Mouse (Mus musculus) stomach, postnatal 0 days (tissue): ENCODE results near the gene Prpsap1.

Experiments
- CTCF ChIP-seq: IDR thresholded peaks from 2 replicates; pipeline ENCODE4 v1.5.1; 2016; ENCODE audit warnings: antibody characterized with exemption, low read depth, mild to moderate bottlenecking, moderate library complexity
- EP300 ChIP-seq: optimal IDR thresholded peaks from 2 replicates; pipeline ENCODE3; 2016; ENCODE audit warnings: antibody characterized with exemption

GRCm38 (mm10) chr11:116493795-116494252 lies at the start of gene Prpsap1:
- peak; percentile 86 for TF ChIP-seq CTCF
- TF ChIP-seq EP300, result no peak
